Mouse (Mus musculus): Measurements from ENCODE around the gene Nlgn1. TPM values are rescaled to one million over a fixed set of nuclear protein-coding genes. Genes with fewer than 3 reads are reported as not detected.

Gene Nlgn1
- polyA plus RNA-seq, 2 experiments, result not detected

DNA sequence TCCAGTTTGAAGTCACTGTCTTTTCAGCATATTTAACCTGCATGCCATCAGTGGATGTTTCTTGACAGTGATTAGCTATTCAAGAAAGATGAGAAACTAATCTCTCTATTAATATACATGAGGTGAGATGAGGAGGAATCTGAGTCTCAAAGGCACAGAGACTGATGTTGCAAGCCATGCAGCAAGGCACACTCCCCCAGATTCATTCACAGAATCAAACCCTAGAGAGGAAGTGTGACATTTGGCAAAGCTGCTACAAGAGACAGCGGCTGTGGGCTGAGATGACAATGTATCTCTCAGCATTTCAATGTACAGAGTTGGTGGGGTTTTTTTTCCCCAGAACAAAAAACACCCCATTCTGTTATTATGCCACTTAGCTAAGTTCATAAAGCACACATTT is 885.1 kb downstream of the Nlgn1 start:
- no peak for TF ChIP-seq EP300 (IDR thresholded peaks at IDR 0.05; ENCODE audit: low read depth)
- no peak for TF ChIP-seq CTCF (IDR thresholded peaks at IDR 0.05; ENCODE audit: low read depth)
- H3K4me3 ChIP-seq (ENCODE audit: insufficient read depth in 1 of 2, low read depth in 2 of 2, low read length in 2 of 2), result no peak overlapping the region
- no peak overlapping the region for H3K9ac ChIP-seq (replicated peaks)
- no peak overlapping the region for H3K27ac ChIP-seq
- no peaks in the 10 kb centered on the region for H3K27me3 ChIP-seq (ENCODE audit: control insufficient read depth, insufficient read depth, low read length)
- DNase-seq (ENCODE audit: low read depth in 3 of 3, low spot score in 3 of 3) (no peak), ATAC-seq (ENCODE audit: insufficient read depth) (no peak)
- H3K4me1 ChIP-seq (replicated peaks; ENCODE audit: control insufficient read depth in 2 of 2, insufficient read depth in 2 of 2, low read length in 1 of 2), result no peaks in the 10 kb centered on the region
- no peaks in the 10 kb centered on the region for H3K36me3 ChIP-seq (replicated peaks; ENCODE audit: control insufficient read depth, insufficient read depth, low read depth)
- H3K9me3 ChIP-seq (ENCODE audit: control insufficient read depth, low read length), result no peaks in the 10 kb centered on the region
- H3K4me2 ChIP-seq (ENCODE audit: low read depth), result no peak overlapping the region
- 48% methylated on average over 1 of the region's 1 CpGs for WGBS (ENCODE audit: insufficient replicate concordance)

GRCm38 (mm10) chr3:25443657-25444056 is 888.6 kb downstream of the Nlgn1 start:
- Histone ChIP-seq H3K4me3 (ENCODE audit: insufficient read depth in 1 of 2, low read depth in 2 of 2, low read length in 2 of 2) (no peak overlapping the region), H3K4me1 (replicated peaks; ENCODE audit: control insufficient read depth in 2 of 2, insufficient read depth in 2 of 2, low read length in 1 of 2) (no peaks in the 10 kb centered on the region), H3K27me3 (ENCODE audit: control insufficient read depth, insufficient read depth, low read length) (no peaks in the 10 kb centered on the region), H3K9me3 (ENCODE audit: control insufficient read depth, low read length) (no peaks in the 10 kb centered on the region), H3K4me2 (ENCODE audit: low read depth) (no peak overlapping the region), H3K36me3 (replicated peaks; ENCODE audit: control insufficient read depth, insufficient read depth, low read depth) (no peaks in the 10 kb centered on the region), H3K27ac (no peak overlapping the region), H3K9ac (replicated peaks) (no peak overlapping the region)
- DNase-seq (ENCODE audit: low read depth in 3 of 3, low spot score in 3 of 3), result no peak
- 49% methylated on average over 3 of the region's 3 CpGs for WGBS (ENCODE audit: insufficient replicate concordance)
- TF ChIP-seq CTCF (IDR thresholded peaks at IDR 0.05; ENCODE audit: low read depth) (no peak), EP300 (IDR thresholded peaks at IDR 0.05; ENCODE audit: low read depth) (no peak)
- ATAC-seq (ENCODE audit: insufficient read depth), result no peak

DNA sequence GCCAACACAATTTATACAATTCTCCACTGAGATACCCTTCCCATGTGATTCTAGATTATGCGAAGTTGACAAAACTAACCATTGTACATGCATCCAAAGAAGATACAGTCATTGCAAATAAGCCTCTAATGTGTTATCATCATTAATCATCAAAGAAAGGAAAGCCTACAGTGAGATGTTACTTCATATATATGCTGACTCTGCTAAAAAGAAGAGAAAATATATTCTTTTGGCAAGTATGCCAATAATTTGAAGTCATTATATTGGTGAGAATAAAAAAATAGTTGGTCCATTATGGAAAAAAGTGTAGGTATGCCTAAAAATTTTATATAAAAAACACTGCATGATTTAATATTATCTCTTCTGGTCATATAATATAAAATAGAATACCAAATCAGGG is 889.6 kb downstream of the Nlgn1 start:
- no peak overlapping the region for H3K9ac ChIP-seq (replicated peaks)
- H3K4me3 ChIP-seq (ENCODE audit: insufficient read depth in 1 of 2, low read depth in 2 of 2, low read length in 2 of 2), result no peak overlapping the region
- H3K4me1 ChIP-seq (replicated peaks; ENCODE audit: control insufficient read depth in 2 of 2, insufficient read depth in 2 of 2, low read length in 1 of 2), result no peaks in the 10 kb centered on the region
- H3K27me3 ChIP-seq (ENCODE audit: control insufficient read depth, insufficient read depth, low read length), result no peaks in the 10 kb centered on the region
- no peaks in the 10 kb centered on the region for H3K36me3 ChIP-seq (replicated peaks; ENCODE audit: control insufficient read depth, insufficient read depth, low read depth)
- TF ChIP-seq EP300 (IDR thresholded peaks at IDR 0.05; ENCODE audit: low read depth) (no peak), CTCF (IDR thresholded peaks at IDR 0.05; ENCODE audit: low read depth) (no peak)
- H3K4me2 ChIP-seq (ENCODE audit: low read depth), result no peak overlapping the region
- DNase-seq (ENCODE audit: low read depth in 3 of 3, low spot score in 3 of 3) (no peak), ATAC-seq (ENCODE audit: insufficient read depth) (no peak)
- no peak overlapping the region for H3K27ac ChIP-seq
- H3K9me3 ChIP-seq (ENCODE audit: control insufficient read depth, low read length), result no peaks in the 10 kb centered on the region
- 54% methylated on average over 1 of the region's 1 CpGs for WGBS (ENCODE audit: insufficient replicate concordance)

GRCm38 (mm10) chr3:25426931-25427330 is 905.3 kb downstream of the Nlgn1 start:
- H3K9me3 ChIP-seq (ENCODE audit: control insufficient read depth, low read length), result no peaks in the 10 kb centered on the region
- H3K9ac ChIP-seq (replicated peaks), result no peak overlapping the region
- no peak overlapping the region for H3K27ac ChIP-seq
- H3K4me3 ChIP-seq (ENCODE audit: insufficient read depth in 1 of 2, low read depth in 2 of 2, low read length in 2 of 2), result no peak overlapping the region
- TF ChIP-seq CTCF (IDR thresholded peaks at IDR 0.05; ENCODE audit: low read depth) (no peak), EP300 (IDR thresholded peaks at IDR 0.05; ENCODE audit: low read depth) (no peak)
- ATAC-seq (ENCODE audit: insufficient read depth), result no peak
- no peak for DNase-seq (ENCODE audit: low read depth in 3 of 3, low spot score in 3 of 3)
- H3K4me2 ChIP-seq (ENCODE audit: low read depth), result no peak overlapping the region
- no peaks in the 10 kb centered on the region for H3K4me1 ChIP-seq (replicated peaks; ENCODE audit: control insufficient read depth in 2 of 2, insufficient read depth in 2 of 2, low read length in 1 of 2)
- no peaks in the 10 kb centered on the region for H3K36me3 ChIP-seq (replicated peaks; ENCODE audit: control insufficient read depth, insufficient read depth, low read depth)
- H3K27me3 ChIP-seq (ENCODE audit: control insufficient read depth, insufficient read depth, low read length), result no peaks in the 10 kb centered on the region

DNA sequence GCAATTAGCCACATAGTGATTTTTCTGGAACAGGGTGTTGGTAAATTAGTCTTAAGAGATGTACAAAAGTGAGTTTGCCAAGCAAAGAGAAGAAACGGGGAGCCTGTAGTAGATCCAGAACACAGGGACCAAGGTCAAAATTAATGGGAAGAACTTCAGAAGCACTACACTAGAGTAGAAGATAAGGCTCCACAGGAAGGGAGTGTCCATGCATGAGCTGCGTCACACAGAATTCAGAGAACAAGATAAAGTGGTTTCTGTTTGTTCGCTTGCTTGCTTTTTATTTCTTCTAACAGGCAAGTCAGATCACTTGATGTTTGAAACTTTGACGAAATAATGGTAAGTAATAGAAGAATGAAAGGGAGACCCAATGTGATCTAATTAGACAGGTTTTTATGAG is 920.3 kb downstream of the Nlgn1 start:
- Histone ChIP-seq H3K4me3 (ENCODE audit: insufficient read depth in 1 of 2, low read depth in 2 of 2, low read length in 2 of 2) (no peak overlapping the region), H3K27ac (no peak overlapping the region), H3K27me3 (ENCODE audit: control insufficient read depth, insufficient read depth, low read length) (no peaks in the 10 kb centered on the region), H3K9me3 (ENCODE audit: control insufficient read depth, low read length) (no peaks in the 10 kb centered on the region), H3K9ac (replicated peaks) (no peak overlapping the region), H3K36me3 (replicated peaks; ENCODE audit: control insufficient read depth, insufficient read depth, low read depth) (no peaks in the 10 kb centered on the region), H3K4me1 (replicated peaks; ENCODE audit: control insufficient read depth in 2 of 2, insufficient read depth in 2 of 2, low read length in 1 of 2) (no peaks in the 10 kb centered on the region), H3K4me2 (ENCODE audit: low read depth) (no peak overlapping the region)
- TF ChIP-seq CTCF (IDR thresholded peaks at IDR 0.05; ENCODE audit: low read depth), result no peak
- no peak for TF ChIP-seq EP300 (IDR thresholded peaks at IDR 0.05; ENCODE audit: low read depth)
- DNase-seq (ENCODE audit: low read depth in 3 of 3, low spot score in 3 of 3) (no peak), ATAC-seq (ENCODE audit: insufficient read depth) (no peak)
- WGBS (ENCODE audit: insufficient replicate concordance), result 62% methylated on average over 4 of the region's 4 CpGs

Measured in liver, embryonic 14.5 days (tissue).